Mouse (Mus musculus) embryonic fibroblast, embryonic 13.5 days (primary cell): Measurements from ENCODE around the gene Nln.

ENCODE experiments used
- CTCF ChIP-seq: IDR thresholded peaks from 2 replicates; pipeline ENCODE4 v1.5.1; 2011; ENCODE audit warnings: mild to moderate bottlenecking, control low read depth, low read length, moderate library complexity, borderline replicate concordance; ENCODE audit not compliant: insufficient read depth
- POLR2A ChIP-seq: IDR thresholded peaks from 2 replicates; pipeline ENCODE4 v1.6.1; 2011; ENCODE audit warnings: low read depth, mild to moderate bottlenecking, control low read depth, low read length, moderate library complexity

DNA sequence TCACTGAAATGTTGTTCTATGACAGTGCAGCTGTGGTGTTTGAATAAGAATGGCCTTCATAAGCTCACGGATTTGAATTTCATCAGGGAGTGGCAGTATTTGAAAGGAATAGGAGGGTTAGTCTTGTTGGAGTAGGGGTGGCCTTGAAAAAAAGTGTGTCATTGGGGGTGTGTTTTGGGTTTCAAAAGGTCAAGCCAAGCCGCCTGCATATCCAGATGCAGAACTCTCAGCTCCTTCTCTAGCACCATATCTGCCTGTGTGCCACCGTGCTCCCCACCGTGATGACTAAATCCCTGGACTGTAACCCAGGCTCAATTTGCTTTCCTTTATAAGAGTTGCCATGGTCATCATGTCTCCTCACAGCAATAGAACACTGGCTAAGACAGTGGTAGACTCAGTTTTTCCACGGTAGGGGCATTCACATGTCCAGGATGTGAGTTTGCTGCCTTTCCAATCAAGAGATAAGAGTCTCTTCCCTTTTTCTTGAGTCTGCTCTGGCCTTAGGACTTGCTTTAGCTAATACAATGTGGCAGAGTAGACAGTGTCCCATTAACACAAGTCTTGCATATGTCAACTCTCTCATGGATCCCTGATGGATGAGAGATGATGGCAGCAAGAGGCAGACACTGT lies 7.7 kb downstream of the Nln start:
- TF ChIP-seq POLR2A = no peak
- no peak for TF ChIP-seq CTCF
